Mouse (Mus musculus) mesoderm, embryonic 11.5 days (tissue): ENCODE data around the gene Setd2.

Experiments used
- DNase-seq: peaks from one replicate; pipeline ENCODE4 v3.0.0-alpha.2; 2012; ENCODE audit warnings: low read depth, low spot score

Setd2 gene

DNA sequence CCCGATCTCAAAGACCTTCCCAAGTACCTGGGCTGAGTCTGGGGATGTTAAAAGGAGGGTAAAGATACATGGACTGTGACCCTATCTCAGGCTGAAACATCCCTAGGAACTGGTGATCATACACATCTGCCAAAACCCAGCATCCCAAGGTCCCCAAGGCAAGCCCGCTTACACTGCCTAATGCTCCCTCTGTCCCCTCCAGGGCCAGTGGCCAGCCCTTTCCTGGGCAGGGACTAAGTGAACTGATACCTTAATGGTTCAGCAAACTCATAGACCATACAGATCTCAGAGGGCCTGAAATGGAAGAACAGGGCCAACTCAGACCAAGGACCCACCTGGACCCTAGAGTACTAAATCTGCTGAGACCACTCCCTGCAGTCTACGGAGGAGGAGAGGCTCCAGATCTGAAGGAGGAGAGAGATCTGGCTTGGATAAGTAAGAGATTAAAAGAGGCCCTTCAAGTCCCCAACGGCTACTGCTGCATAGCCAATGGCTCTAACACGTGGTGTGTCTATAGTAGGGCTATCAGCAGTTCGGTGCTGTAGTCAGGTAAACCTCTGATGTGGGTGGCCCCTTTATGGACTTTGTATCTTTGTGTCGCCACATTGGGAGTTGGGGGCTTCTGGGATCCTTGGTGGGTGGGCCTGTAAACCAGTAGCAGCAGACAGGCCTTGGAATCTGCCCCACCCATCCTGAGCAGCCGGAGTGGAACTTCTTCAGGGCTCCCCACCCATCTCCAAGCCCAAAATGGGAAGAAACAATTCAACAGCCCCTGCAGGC is 91.2 kb downstream of the Setd2 start:
- DNase-seq = no peak

GRCm38 (mm10) chr9:110624361-110625166 is 92.2 kb downstream of the Setd2 start, which contains the start of gene Nradd:
Gene Nradd (minus strand): TSS chr9:110624452.
- peak; percentile 95 for DNase-seq

DNA sequence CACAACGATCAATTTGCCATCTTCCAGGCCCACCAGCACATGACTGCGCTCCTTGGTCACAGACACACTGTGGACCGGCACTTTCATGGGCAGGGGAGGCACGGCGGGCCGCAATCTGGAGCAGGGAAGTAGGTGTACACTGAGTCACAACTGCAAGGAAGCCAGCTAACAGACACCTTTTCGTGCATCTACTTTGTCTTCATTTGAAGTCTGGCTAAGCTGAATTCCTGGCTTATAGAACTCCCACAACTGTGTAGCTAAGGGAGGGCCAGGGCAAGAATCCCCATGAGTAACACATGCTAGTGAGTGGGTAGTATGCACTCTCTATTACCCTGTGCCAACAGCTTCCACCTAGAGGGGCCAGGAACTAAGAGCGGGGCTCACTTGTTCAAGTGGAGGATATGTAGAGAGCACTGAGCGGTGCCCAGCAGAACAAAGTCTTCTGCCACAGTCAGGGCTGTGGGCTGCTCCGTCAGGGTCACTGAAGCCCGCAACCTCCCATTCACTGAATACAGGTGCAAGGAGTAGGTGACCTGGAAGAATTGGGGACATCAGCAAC is 93.0 kb downstream of the Setd2 start:
- DNase-seq = no peak

DNA sequence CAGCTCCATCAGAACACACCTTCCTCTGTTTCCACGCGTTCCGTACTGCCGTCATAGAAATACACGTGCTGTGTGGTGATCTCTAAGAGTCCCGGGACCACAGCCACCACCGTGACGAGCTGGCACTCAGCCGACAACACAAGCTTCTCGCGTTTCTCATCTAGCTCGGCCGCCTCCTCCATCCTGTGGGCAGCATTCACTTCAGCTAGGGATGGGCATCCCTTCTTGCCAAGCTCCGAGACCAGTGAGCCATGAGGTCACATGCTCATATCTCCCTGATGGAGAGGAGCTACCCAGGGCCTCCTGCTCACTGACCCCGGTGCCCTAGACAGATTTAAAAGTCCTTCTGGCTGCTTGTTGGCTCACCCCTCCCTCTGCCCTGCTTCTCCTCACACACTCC is 97.8 kb downstream of the Setd2 start:
- DNase-seq = no peak

DNA sequence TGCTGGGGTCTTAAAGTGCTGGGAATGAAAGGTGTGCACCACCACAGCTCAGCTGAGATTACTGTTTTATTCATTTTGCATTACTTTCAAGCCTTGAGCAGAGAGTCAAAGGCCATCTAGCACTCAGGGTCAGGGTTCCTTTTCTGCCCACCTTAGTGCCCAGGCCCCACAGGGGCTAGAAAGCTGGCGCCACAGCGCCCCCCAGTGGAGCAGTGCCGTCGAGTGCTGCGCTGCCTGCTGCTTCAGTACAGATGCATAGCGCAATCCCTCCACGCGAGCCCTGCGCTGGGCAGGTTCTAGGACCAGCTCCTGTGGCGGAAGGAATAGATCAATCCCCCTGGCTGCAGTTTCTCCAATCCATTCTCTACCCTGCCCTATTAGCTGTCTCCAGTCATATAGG is 98.8 kb downstream of the Setd2 start:
- peak; percentile 87 for DNase-seq

- DNase-seq = peak; percentile 50
These were observed 99.4 kb downstream of the Setd2 start for GRCm38 (mm10) chr9:110631651-110632275.

GRCm38 (mm10) chr9:110632671-110633070 is 100.3 kb downstream of the Setd2 start:
- DNase-seq = no peak

DNA sequence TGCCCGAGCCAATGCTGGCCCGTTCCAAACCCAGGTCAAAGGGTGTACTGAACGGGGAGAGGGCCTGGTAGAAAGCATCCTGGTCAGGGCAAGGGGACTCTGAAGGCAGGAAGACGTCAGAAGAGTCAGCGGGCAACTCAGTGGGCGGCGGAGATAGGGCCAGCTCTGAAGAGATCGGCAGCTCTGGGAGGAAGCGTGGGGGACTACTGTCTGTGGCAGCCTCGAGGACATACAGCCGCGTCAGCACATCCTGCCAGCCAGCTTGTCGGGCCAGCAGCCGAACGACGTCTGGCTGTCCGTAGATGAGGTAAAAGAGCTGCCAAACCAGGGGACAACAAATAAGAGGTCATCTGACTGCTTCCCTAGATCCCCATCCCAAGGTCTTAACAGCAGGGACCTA is 101.5 kb downstream of the Setd2 start:
- no peak for DNase-seq

- DNase-seq = peak; percentile 87
These were observed 102.8 kb downstream of the Setd2 start for GRCm38 (mm10) chr9:110635225-110635624.

- DNase-seq = no peak
These were observed 106.2 kb downstream of the Setd2 start for GRCm38 (mm10) chr9:110638611-110639021.

DNA sequence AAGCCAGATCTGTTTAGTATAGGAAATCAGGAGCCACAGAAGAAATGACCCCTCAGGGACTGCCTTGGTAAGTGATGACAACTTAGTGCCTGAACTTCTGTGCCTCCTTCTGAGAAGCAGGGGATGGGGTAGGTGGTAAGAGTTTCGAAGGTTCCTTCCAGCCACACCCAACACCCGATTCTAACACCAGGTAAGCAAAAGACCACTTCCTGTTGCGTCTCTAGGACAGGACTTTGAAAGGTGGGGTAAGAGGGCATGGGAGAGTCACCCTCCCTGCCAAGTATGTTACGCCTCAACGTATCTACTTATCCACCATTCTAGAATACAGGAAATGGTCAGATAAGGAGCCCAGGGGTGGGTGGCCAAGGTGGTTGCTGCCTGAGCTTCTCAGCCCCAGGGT is 108.6 kb downstream of the Setd2 start:
- DNase-seq = no peak

DNA sequence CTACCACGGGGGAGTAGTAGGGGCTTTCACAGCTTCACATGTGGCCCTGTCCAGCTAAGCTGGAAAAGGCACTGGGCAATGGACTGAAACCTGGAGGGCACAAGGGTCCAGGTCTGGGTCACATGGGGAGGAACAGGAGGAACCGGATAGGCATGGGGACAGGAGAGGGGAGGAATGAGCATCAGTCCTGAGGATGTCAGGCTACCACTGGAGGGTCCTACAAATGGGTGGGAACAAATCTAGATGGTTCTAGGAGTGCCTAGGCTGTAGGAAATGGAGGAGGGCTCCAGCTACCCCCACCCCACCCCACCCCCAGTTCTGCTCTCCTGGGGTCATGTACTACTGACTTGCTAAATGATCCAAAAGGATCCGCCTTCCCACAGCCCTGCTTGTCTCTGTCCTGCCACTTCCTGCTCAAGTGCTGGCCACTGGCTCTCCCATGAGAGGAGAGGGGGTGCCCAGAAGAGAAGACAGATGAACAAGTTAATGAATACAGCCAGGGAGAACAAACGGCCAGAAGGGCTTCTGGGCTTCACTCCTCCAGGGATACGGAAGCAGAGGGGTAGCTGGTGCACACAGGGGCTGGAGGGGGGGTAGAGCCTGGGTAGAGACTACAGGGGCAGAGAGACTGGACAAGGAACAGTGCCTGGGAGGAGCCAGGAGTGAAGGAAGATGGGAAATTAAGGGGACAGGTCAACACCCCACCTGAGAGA is 110.6 kb downstream of the Setd2 start:
- DNase-seq = no peak

DNA sequence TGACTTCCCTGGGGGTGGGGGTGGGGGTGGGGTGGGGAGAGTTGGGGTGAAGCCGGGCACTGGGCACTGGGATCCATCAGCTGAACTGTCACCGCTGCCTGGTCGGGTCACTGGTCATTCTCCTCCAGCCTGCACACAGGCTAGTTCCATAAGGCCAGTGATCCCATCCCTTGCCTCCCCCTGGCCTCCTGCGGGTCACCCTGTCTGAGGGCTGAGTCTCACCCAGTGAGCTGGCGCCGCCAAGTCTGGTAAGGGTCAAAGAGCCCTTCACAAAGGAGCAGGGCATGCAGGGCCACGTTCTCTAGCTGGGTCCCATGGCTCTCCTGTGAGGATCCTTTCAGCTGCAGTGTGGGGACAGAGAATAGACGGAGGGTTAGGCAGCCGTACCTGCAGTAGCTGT is 111.4 kb downstream of the Setd2 start:
- no peak for DNase-seq

DNA sequence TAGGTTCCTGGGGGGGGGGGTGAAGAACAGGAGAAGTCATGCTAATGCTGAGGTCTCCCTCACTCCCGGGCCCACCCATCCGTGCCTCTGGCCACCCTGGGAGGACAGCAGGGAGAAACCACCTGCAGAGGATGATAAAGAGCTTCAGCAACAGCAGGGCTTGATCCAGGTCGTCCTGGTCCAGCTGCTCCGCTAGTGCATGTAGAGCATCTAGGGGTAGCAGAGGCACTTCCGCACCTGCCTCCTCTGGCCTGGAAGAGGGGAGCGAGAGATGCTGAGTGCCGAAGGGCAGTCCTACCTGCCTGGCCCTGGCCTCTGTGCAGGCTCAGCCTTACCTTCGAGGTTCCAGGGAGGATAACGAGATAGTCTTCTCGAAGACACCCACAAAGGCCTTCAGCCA is 111.9 kb downstream of the Setd2 start:
- DNase-seq = no peak

- DNase-seq = no peak
These were observed 112.8 kb downstream of the Setd2 start for GRCm38 (mm10) chr9:110645219-110645618.

GRCm38 (mm10) chr9:110649775-110650174 is 117.4 kb downstream of the Setd2 start:
- DNase-seq = peak; percentile 42

GRCm38 (mm10) chr9:110651931-110652722 is 119.7 kb downstream of the Setd2 start:
- DNase-seq = no peak

DNA sequence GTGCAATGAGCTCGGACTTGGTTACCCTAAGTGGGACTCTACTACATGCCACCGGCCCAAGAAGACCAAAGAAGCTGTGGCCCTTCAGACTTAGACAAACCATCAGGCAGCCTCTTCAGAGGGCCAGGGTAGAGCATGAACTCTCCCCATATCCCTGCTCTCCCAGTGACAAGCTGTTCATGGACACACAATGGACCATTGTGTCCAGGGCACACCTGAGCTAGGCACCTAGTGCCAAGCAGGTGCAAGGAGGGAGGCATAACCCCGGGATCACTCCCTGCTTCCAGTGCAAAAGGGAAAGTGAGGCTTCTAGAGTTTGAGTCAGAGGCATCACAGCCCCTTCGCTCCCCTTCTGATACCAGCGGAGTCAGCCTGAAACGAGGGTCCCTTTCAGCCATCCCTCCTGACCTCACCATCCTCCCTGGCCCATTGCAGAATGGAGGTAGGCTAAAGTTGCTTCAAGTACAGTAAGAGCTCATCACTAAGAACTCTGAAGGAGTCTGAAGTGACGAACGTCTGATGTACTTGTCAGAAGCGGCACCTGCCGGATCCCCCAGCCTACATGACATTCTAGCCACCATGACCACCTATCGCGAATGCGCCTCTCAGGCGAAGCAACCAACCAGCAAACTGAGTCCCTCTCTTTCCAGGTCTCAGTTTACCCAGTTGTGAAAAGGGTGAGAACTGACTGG is 120.7 kb downstream of the Setd2 start:
- no peak for DNase-seq

- DNase-seq = peak; percentile 90
These were observed 121.5 kb downstream of the Setd2 start, which contains the start of gene Nbeal2 for GRCm38 (mm10) chr9:110653655-110654461. Gene Nbeal2 (minus strand): TSS chr9:110654161.
